27 mouse cellular contexts compared by ENCODE assay signal in genomic region chr3:44154526-44154925, GRCm38 (mm10).
"Had no signal": no experiment of that assay in that cellular context is flagged by ENCODE, and none has a peak within 500 bp of the region (broad histone marks: within the 10 kb centered on the region; RNA-seq: fewer than 3 reads in every experiment).

No protein-coding gene starts in this region.

- H3K27ac ChIP-seq: embryonic facial prominence, embryonic 10.5 days; embryonic facial prominence, embryonic 12.5 days; embryonic facial prominence, embryonic 13.5 days; embryonic facial prominence, embryonic 15.5 days; forebrain, embryonic 10.5 days; forebrain, embryonic 12.5 days; forebrain, embryonic 13.5 days; forebrain, embryonic 15.5 days; gastrocnemius, adult 2 months; heart, adult 2 months had no signal

- H3K4me3 ChIP-seq: embryonic facial prominence, embryonic 10.5 days; embryonic facial prominence, embryonic 12.5 days; embryonic facial prominence, embryonic 13.5 days; embryonic facial prominence, embryonic 15.5 days; erythroblast, embryonic 14.5 days; forebrain, embryonic 10.5 days; forebrain, embryonic 12.5 days; forebrain, embryonic 13.5 days; forebrain, embryonic 15.5 days; gastrocnemius, adult 2 months; heart, adult 2 months had no signal

- DNase-seq: cerebellum, adult 9-10 months; cerebellum, adult 9-11 months; cerebellum, postnatal 10 days; cerebellum, postnatal 14 days; cerebellum, postnatal 25 days; cerebellum, postnatal 36 days; embryo, embryonic 11 days; forebrain, postnatal 0 days; gastrocnemius, adult 2 months; gastrocnemius, postnatal 10 days; gastrocnemius, postnatal 14 days; gastrocnemius, postnatal 25 days; gastrocnemius, postnatal 36 days; heart, adult 11 months; heart, adult 18-20 months; heart, adult 2 months had no signal

- H3K4me2 ChIP-seq: embryonic facial prominence, embryonic 12.5 days; embryonic facial prominence, embryonic 13.5 days; embryonic facial prominence, embryonic 15.5 days; forebrain, embryonic 12.5 days; forebrain, embryonic 13.5 days; forebrain, embryonic 15.5 days had no signal

- H3K9me3 ChIP-seq: embryonic facial prominence, embryonic 10.5 days; embryonic facial prominence, embryonic 12.5 days; embryonic facial prominence, embryonic 13.5 days; embryonic facial prominence, embryonic 15.5 days; forebrain, embryonic 10.5 days; forebrain, embryonic 12.5 days; forebrain, embryonic 13.5 days; forebrain, embryonic 15.5 days had no signal

- ATAC-seq: forebrain, embryonic 13.5 days; forebrain, embryonic 14.5 days; forebrain, embryonic 15.5 days; forebrain, embryonic 16.5 days; forebrain, postnatal 0 days had no signal

- H3K36me3 ChIP-seq: embryonic facial prominence, embryonic 10.5 days; embryonic facial prominence, embryonic 12.5 days; embryonic facial prominence, embryonic 13.5 days; embryonic facial prominence, embryonic 15.5 days; forebrain, embryonic 10.5 days; forebrain, embryonic 12.5 days; forebrain, embryonic 15.5 days had no signal

- H3K4me1 ChIP-seq: embryonic facial prominence, embryonic 10.5 days; embryonic facial prominence, embryonic 12.5 days; embryonic facial prominence, embryonic 13.5 days; embryonic facial prominence, embryonic 15.5 days; forebrain, embryonic 10.5 days; forebrain, embryonic 12.5 days; forebrain, embryonic 13.5 days; forebrain, embryonic 15.5 days had no signal

- H3K27me3 ChIP-seq: embryonic facial prominence, embryonic 12.5 days; embryonic facial prominence, embryonic 13.5 days; embryonic facial prominence, embryonic 15.5 days; forebrain, embryonic 12.5 days; forebrain, embryonic 13.5 days; forebrain, embryonic 15.5 days had no signal

- H3K9ac ChIP-seq: embryonic facial prominence, embryonic 12.5 days; embryonic facial prominence, embryonic 13.5 days; embryonic facial prominence, embryonic 15.5 days; forebrain, embryonic 12.5 days; forebrain, embryonic 13.5 days; forebrain, embryonic 15.5 days; forebrain, postnatal 0 days had no signal
